Mouse (Mus musculus): ENCODE results near the gene Cdkn2b. TPM values are rescaled to one million over a fixed set of nuclear protein-coding genes. Genes with fewer than 3 reads are reported as not detected.

The Cdkn2b gene
- total RNA-seq, 2 experiments from 2014 or later: 0.91 to 1.6 TPM

- TF ChIP-seq CTCF (IDR thresholded peaks at IDR 0.05): no peak
- H3K4me3 ChIP-seq: no peak overlapping the region
- DNase-seq (ENCODE audit: extremely low spot score in 1 of 2, low spot score in 2 of 2): no peak
- intact Hi-C loops (cut with DNase I): no loop called here
- H3K27ac ChIP-seq: no peak overlapping the region
Observed at GRCm38 (mm10) chr4:89285688-89286087, 25.2 kb downstream of the Cdkn2b start.

GRCm38 (mm10) chr4:89282661-89283060, 28.2 kb downstream of the Cdkn2b start:
- no peak for DNase-seq (ENCODE audit: extremely low spot score in 1 of 2, low spot score in 2 of 2)
- H3K4me3 ChIP-seq: no peak overlapping the region
- intact Hi-C loops (cut with DNase I): no loop called here
- H3K27ac ChIP-seq: no peak overlapping the region
- TF ChIP-seq CTCF (IDR thresholded peaks at IDR 0.05): no peak

DNA sequence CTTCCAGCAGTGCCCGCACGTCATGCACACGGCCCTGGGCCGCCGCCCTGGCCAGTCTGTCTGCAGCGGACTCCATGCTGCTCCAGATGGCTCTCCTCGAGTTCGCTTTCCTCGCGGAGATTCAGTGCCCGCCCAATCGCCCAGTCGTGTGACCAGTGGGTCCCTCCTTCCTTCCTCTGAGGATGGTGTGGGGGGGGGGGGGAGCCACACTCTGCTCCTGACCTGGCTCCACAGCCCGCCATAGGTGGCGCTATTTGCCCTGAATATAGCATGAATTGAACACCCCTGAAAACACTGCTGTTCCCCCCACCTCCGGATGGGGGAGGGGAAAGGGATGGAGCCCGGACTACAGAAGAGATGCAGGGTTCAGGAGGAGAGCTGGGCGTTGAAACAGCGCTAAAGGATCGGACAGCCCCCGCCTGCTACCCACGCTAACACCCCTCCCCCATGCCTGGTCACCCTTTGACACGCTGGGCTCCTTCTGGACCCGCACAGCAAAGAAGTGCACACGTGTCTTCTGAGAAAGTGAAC, 28.7 kb downstream of the Cdkn2b start:
- DNase-seq (ENCODE audit: extremely low spot score in 1 of 2, low spot score in 2 of 2): no peak
- no peak overlapping the region for H3K27ac ChIP-seq
- intact Hi-C loops (cut with DNase I): no loop called here
- no peak; the same call in 1 of the 2 replicates for TF ChIP-seq CTCF (IDR thresholded peaks at IDR 0.05)
- H3K4me3 ChIP-seq: no peak overlapping the region

DNA sequence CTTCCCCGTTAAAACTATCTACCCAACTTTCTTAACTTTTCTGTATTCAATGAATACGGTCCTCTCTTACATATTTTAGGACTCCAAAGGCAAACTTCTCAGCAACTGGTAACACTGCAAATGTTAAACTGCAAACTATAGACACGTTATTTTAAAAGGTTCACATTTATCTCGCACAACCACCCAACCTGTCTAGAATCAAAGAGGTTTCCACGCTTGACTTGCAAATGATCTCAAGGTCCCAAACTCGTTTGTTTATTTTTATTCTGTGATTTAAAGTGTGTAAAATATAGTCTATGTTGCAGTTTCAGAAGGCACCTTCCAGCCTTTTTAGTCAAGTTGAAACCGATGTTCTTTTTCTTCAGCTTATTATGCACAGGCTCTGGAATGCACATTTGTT, 29.6 kb downstream of the Cdkn2b start:
- intact Hi-C loops (cut with DNase I): loop anchor here (2.0 kb wide), 1 partner anchor 14 kb away; the partner anchor contains the start of gene Cdkn2a
- TF ChIP-seq CTCF (IDR thresholded peaks at IDR 0.05): no peak
- Histone ChIP-seq H3K4me3 (no peak overlapping the region), H3K27ac (no peak overlapping the region)
- DNase-seq (ENCODE audit: extremely low spot score in 1 of 2, low spot score in 2 of 2): no peak

GRCm38 (mm10) chr4:89279641-89280040, 31.2 kb downstream of the Cdkn2b start:
- DNase-seq (ENCODE audit: extremely low spot score in 1 of 2, low spot score in 2 of 2): no peak
- Histone ChIP-seq H3K4me3 (no peak overlapping the region), H3K27ac (no peak overlapping the region)
- intact Hi-C loops (cut with DNase I): loop anchor here (2.0 kb wide), 1 partner anchor 15 kb away; the partner anchor contains the start of gene Cdkn2a
- no peak for TF ChIP-seq CTCF (IDR thresholded peaks at IDR 0.05)

DNA sequence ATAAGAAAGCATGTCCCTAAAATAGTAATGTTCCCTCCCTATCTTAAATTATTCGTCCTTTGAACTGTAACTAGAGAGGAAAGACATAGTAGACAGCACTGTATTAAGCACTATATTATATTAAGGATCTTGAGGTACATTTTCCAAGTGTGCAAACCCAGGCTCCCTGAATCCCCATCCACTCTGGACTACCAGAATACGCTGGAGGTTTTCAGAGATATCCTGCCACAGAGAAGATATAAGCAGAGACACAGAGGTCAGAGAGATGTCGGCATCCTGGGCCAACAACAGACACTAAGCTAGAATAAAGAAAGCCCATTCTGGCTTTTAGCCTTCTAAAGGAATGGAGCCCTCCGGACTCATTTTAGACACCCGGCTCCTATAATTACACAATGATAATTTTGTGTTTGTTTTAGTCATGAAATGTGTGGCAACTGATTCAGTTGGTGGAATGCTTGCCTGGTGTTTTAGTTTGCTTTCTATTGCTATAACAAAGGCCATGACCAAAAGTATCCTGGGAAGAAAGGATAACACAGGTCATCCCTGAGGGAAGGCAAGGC, 33.4 kb downstream of the Cdkn2b start:
- Histone ChIP-seq H3K4me3 (no peak overlapping the region), H3K27ac (no peak overlapping the region)
- intact Hi-C loops (cut with DNase I): no loop called here
- no peak for TF ChIP-seq CTCF (IDR thresholded peaks at IDR 0.05)
- no peak for DNase-seq (ENCODE audit: extremely low spot score in 1 of 2, low spot score in 2 of 2)

GRCm38 (mm10) chr4:89276669-89277219, 34.1 kb downstream of the Cdkn2b start:
- H3K4me3 ChIP-seq: no peak overlapping the region
- TF ChIP-seq CTCF (IDR thresholded peaks at IDR 0.05): no peak
- intact Hi-C loops (cut with DNase I): no loop called here
- H3K27ac ChIP-seq: no peak overlapping the region
- no peak for DNase-seq (ENCODE audit: extremely low spot score in 1 of 2, low spot score in 2 of 2)

DNA sequence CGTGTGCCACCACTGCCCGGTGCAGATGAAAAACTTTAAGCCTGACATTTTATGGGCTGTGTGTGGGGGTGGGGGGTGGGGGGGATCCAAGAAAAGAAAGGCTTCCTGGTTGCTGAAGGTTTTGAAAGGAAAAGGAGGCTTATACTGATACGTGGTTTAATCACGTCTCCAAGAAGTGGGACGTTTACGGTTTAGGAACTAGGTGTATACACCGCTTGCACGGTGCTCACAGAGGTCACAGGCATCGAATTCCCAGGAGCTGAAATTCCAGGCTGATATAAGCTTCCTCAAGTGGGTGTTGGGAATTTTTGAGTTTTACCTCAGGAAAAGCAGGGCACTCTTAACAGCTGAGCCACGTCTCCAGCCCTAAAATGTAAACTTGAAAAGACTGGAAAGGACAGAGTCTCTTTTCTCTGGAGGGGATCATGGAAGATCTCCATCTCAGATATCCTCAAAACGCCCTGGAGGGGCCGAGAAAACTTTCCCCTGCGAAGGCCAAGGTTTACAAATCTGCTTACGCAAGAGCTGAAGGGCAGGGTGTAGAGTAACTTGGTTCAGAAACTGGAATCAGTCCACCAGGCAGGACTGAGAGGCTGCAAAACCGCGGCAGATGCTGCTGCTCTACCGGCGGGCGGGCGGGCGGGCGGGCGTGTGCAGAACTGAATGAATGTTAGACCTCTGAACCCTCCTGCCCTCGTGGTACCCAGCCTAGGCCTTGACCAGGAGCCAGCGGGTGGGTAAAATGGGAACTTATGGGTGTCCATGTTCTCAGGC, 34.8 kb downstream of the Cdkn2b start:
- Histone ChIP-seq H3K4me3 (no peak overlapping the region), H3K27ac (no peak overlapping the region)
- TF ChIP-seq CTCF (IDR thresholded peaks at IDR 0.05): no peak
- no peak for DNase-seq (ENCODE audit: extremely low spot score in 1 of 2, low spot score in 2 of 2)
- intact Hi-C loops (cut with DNase I): no loop called here

DNA sequence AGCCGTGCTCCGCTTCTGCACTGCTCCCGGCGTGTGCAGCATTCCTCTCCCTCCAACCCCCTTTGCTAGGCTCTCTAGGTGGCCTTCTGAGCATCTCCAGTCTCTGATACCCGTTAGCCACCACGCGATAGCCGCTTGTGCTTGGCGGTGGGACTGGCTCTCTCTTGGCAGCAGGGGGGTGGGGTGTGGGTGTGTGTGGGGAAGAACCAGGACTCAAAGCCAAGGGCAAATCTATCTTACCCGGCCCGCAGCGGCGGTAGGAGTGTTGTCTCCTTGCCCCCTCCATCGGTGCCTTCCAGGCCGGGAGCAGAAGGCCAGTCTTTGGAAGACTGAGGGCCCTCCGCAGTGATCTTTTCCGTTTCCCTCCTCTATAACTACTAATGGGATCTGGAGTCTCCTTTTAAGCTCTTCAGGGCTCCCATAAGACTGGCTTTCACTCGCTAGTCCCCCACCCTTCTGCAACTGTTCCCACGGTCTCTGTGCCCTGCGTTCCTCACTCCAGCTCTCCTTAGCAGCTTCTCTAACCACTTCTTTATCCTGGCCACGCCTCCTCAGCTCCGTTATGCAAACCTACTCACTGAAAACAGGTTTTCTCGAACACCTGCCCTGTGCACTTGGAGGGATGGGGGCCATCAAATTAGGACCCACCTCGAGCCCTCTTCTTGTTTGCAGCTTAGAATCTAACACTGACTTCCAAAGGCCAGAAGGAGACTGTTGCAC, 35.9 kb downstream of the Cdkn2b start:
- Histone ChIP-seq H3K4me3 (no peak overlapping the region), H3K27ac (no peak overlapping the region)
- no peak for DNase-seq (ENCODE audit: extremely low spot score in 1 of 2, low spot score in 2 of 2)
- intact Hi-C loops (cut with DNase I): loop anchor here (5.0 kb wide), 1 partner anchor 128 kb away; no protein-coding TSS in a partner anchor
- TF ChIP-seq CTCF (IDR thresholded peaks at IDR 0.05): no peak

DNA sequence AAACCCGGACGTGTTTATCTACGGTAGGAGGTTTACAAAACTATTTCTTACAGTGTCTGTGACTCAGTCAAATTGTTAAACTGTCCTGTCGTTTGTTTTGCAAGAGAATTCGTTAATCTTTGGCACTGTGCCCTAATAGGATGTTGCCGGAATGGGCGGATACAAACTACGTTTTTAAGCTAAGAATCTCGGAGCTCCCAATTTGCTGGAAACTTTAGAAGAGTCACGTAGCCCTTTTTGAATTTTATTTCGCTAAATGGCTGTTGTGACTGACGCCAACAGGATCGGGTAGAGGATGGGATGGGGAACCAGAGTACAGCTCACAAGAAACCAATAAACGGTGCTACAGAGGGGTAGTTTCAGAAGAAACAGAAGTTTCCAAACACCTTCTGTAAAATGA, 36.8 kb downstream of the Cdkn2b start:
- H3K4me3 ChIP-seq: no peak overlapping the region
- intact Hi-C loops (cut with DNase I): loop anchor here (5.0 kb wide), 1 partner anchor 127 kb away; no protein-coding TSS in a partner anchor
- no peak for TF ChIP-seq CTCF (IDR thresholded peaks at IDR 0.05)
- no peak overlapping the region for H3K27ac ChIP-seq
- no peak for DNase-seq (ENCODE audit: extremely low spot score in 1 of 2, low spot score in 2 of 2)

DNA sequence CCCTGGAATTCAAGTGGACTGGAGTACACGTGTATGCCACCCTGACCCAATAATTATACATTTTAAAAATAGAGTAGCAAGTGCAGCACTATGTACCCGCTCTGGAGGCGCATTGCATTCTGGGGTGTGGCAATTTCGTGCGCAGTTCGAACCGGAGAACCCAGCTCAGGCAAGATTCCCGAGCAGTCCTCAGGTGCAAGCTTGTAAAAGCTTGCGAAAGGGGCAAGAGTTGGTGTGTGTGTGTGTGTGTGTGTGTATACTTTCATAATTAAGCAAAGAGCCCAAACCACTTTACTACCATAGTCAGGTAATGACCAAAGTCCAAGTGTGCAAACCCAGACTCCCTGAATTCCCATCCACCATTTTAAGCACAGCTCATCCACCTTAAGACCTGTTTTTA, 37.3 kb downstream of the Cdkn2b start:
- H3K4me3 ChIP-seq: no peak overlapping the region
- H3K27ac ChIP-seq: no peak overlapping the region
- intact Hi-C loops (cut with DNase I): loop anchor here (5.0 kb wide), 1 partner anchor 126 kb away; no protein-coding TSS in a partner anchor
- no peak for DNase-seq (ENCODE audit: extremely low spot score in 1 of 2, low spot score in 2 of 2)
- no peak for TF ChIP-seq CTCF (IDR thresholded peaks at IDR 0.05)

Data from left cerebral cortex, adult 2 months (tissue).